Mouse (Mus musculus) spleen, postnatal 36 days (tissue): ENCODE measurements around the gene Gucy2c.

Experiments used
- DNase-seq, 2 experiments: peaks; one replicate each; pipeline ENCODE4 v3.0.0; 2022; ENCODE audit warnings: low spot score in 2 of 2, mixed read lengths in 1 of 2

Gucy2c gene

GRCm38 (mm10) chr6:136742352-136743118 is 39.0 kb downstream of the Gucy2c start:
- DNase-seq, result peak; percentile 80 to 83

GRCm38 (mm10) chr6:136741281-136741680 is 40.3 kb downstream of the Gucy2c start:
- DNase-seq, result no peak

- DNase-seq, result peak; percentile 55 to 65
Observed at GRCm38 (mm10) chr6:136735766-136736165, 45.8 kb downstream of the Gucy2c start.

GRCm38 (mm10) chr6:136728144-136728543 is 53.4 kb downstream of the Gucy2c start:
- peak; percentile 27 to 48 for DNase-seq

- DNase-seq, result peak in 1 of 2 experiments; percentile 28
Observed at GRCm38 (mm10) chr6:136723171-136723570, 58.4 kb downstream of the Gucy2c start.

- DNase-seq, result no peak
Observed at GRCm38 (mm10) chr6:136722565-136722964, 59.0 kb downstream of the Gucy2c start.

GRCm38 (mm10) chr6:136721925-136722324 is 59.6 kb downstream of the Gucy2c start:
- DNase-seq, result peak; percentile 59 to 61

- DNase-seq, result no peak
Observed at GRCm38 (mm10) chr6:136720436-136720835, 61.1 kb downstream of the Gucy2c start.

GRCm38 (mm10) chr6:136715881-136716431 is 65.6 kb downstream of the Gucy2c start:
- DNase-seq, result no peak

GRCm38 (mm10) chr6:136714097-136714496 is 67.5 kb downstream of the Gucy2c start:
- DNase-seq, result peak; percentile 46 to 63

GRCm38 (mm10) chr6:136710408-136710807 is 71.2 kb downstream of the Gucy2c start:
- DNase-seq, result no peak

GRCm38 (mm10) chr6:136708597-136708996 is 73.0 kb downstream of the Gucy2c start:
- no peak for DNase-seq

GRCm38 (mm10) chr6:136701878-136702277 is 79.7 kb downstream of the Gucy2c start:
- DNase-seq, result no peak

- DNase-seq, result no peak
Observed at GRCm38 (mm10) chr6:136701185-136701584, 80.4 kb downstream of the Gucy2c start.

GRCm38 (mm10) chr6:136691314-136691713 is 90.3 kb downstream of the Gucy2c start:
- DNase-seq, result no peak

- no peak for DNase-seq
Observed at GRCm38 (mm10) chr6:136690527-136690926, 91.0 kb downstream of the Gucy2c start.

- DNase-seq, result peak; percentile 89 to 92
Observed at GRCm38 (mm10) chr6:136689790-136690413, 91.7 kb downstream of the Gucy2c start.

GRCm38 (mm10) chr6:136685433-136685832 is 96.1 kb downstream of the Gucy2c start:
- peak in 1 of 2 experiments; percentile 20 for DNase-seq

- DNase-seq, result peak; percentile 83 to 86
Observed at GRCm38 (mm10) chr6:136683410-136684334, 97.9 kb downstream of the Gucy2c start.

GRCm38 (mm10) chr6:136679381-136679780 is 102.2 kb downstream of the Gucy2c start:
- DNase-seq, result no peak

- no peak for DNase-seq
Observed at GRCm38 (mm10) chr6:136674935-136675334, 106.6 kb downstream of the Gucy2c start.

- DNase-seq, result no peak
Observed at GRCm38 (mm10) chr6:136672467-136672866, 109.1 kb downstream of the Gucy2c start.
